Mouse (Mus musculus) G1E (cell line): Measurements from ENCODE around the gene Map3k3. TPM values are rescaled to one million over a fixed set of nuclear protein-coding genes. Genes with fewer than 3 reads are reported as not detected.

ENCODE experiments used
- ATAC-seq: 2 replicates; pipeline ENCODE4 v1.8.0; 2016; ENCODE audit warnings: mild to moderate bottlenecking; ENCODE audit not compliant: insufficient number of reproducible peaks, poor library complexity, low FRiP score, severe bottlenecking; ENCODE audit errors: extremely low read depth
- DNase-seq: peaks from one replicate; pipeline ENCODE4 v3.0.0; 2012; ENCODE audit warnings: low spot score
- H3K27me3 ChIP-seq: 2 replicates; pipeline ENCODE4 v1.6.1; 2012; ENCODE audit warnings: mild to moderate bottlenecking, low read length, inconsistent platforms; ENCODE audit not compliant: insufficient read depth
- H3K36me3 ChIP-seq: replicated peaks from 2 replicates; pipeline ENCODE3; 2012; ENCODE audit warnings: mild to moderate bottlenecking, inconsistent platforms
- H3K4me1 ChIP-seq: 2 replicates; pipeline ENCODE4 v1.6.1; 2012; ENCODE audit warnings: low read depth, low read length, inconsistent platforms, mixed read lengths; ENCODE audit not compliant: insufficient read depth
- H3K4me3 ChIP-seq: 2 replicates; pipeline ENCODE4 v1.5.1; 2012; ENCODE audit warnings: low read depth, mild to moderate bottlenecking, inconsistent platforms, low read length, moderate library complexity, mixed read lengths
- H3K9me3 ChIP-seq: replicated peaks from 2 replicates; pipeline ENCODE4 v1.6.1; 2012; ENCODE audit warnings: inconsistent platforms
- CTCF ChIP-seq: IDR thresholded peaks from 2 replicates; pipeline ENCODE4 v1.5.1; 2012; ENCODE audit warnings: low read depth, low read length, inconsistent platforms, mixed read lengths
- GATA1 ChIP-seq: IDR thresholded peaks from 2 replicates; pipeline ENCODE4 v1.6.1; 2012; ENCODE audit warnings: borderline replicate concordance, low read length, inconsistent platforms, mixed read lengths
- GATA2 ChIP-seq: IDR thresholded peaks from 2 replicates; pipeline ENCODE4 v1.6.1; 2012; ENCODE audit warnings: low read depth, low read length, inconsistent platforms, borderline replicate concordance
- POLR2AphosphoS5 ChIP-seq: IDR thresholded peaks from 2 replicates; pipeline ENCODE4 v1.6.1; 2012; ENCODE audit warnings: low read depth, low read length, inconsistent platforms; ENCODE audit not compliant: insufficient replicate concordance
- TAL1 ChIP-seq: conservative IDR thresholded peaks from 2 replicates; pipeline ENCODE4 v1.6.1; 2012; ENCODE audit warnings: low read depth, low read length, inconsistent platforms, mixed read lengths
- polyA plus RNA-seq: library from polyadenylated mRNA; stranded (reverse); fragments of >175 nt; gene quantifications from 2 replicates; pipeline ENCODE4 v1.2.3, GENCODE M21; 2012
- total RNA-seq, 2 experiments: library from RNA; stranded (forward) in 1 of 2; stranded (reverse) in 1 of 2; fragments of 200-1000 nt in 1 of 2; fragments of >200 nt in 1 of 2; fragmentation: Nextera tagmentation in 1 of 2; gene quantifications; 2 replicates each; pipeline ENCODE4 v1.2.3; 2014 to 2017

Map3k3 gene
- total and polyA plus RNA-seq, 3 experiments: 4.5 to 30.0 (median 29.5) TPM

- peaks cover 88% of the 10 kb centered on the region for H3K36me3 ChIP-seq
- no peaks in the 10 kb centered on the region for H3K27me3 ChIP-seq
- ATAC-seq (peak; percentile 67), DNase-seq (peak; percentile 29)
- H3K4me3 ChIP-seq: no peak overlapping the region; the same call in 1 of the 2 replicates
- H3K4me1 ChIP-seq: peaks cover 37% of the 10 kb centered on the region
- H3K9me3 ChIP-seq: no peaks in the 10 kb centered on the region
- TF ChIP-seq POLR2AphosphoS5: no peak
- peak; percentile 54 for TF ChIP-seq TAL1
- no peak for TF ChIP-seq CTCF
- no peak for TF ChIP-seq GATA2
- TF ChIP-seq GATA1: no peak
These were observed 117.1 kb downstream of the Map3k3 start for GRCm38 (mm10) chr11:106201337-106202122.

GRCm38 (mm10) chr11:106202123-106202465, 117.7 kb downstream of the Map3k3 start, which contains the start of gene Strada:
Strada (minus strand) TSS chr11:106202168.
- Histone ChIP-seq H3K27me3 (no peaks in the 10 kb centered on the region), H3K9me3 (no peaks in the 10 kb centered on the region), H3K4me1 (peaks cover 37% of the 10 kb centered on the region), H3K36me3 (peaks cover 88% of the 10 kb centered on the region), H3K4me3 (no peak within 1 kb of the TSS; the same call in 1 of the 2 replicates)
- TF ChIP-seq CTCF (no peak), TAL1 (no peak), GATA2 (no peak), POLR2AphosphoS5 (no peak), GATA1 (no peak)
- no peak for ATAC-seq
- no peak for DNase-seq

Other genes starting within 250 kb of the Map3k3 start
- gene Cyb561, start 131.3 kb upstream of the Map3k3 start, total RNA-seq (2014; fragmentation: Nextera tagmentation): not detected in 2 replicates
- 0.33 and 0.70 TPM in 2 replicates for gene Cyb561, start 131.3 kb upstream of the Map3k3 start, total RNA-seq (2017)
- not detected in 2 replicates for gene Cyb561, start 131.3 kb upstream of the Map3k3 start, polyA plus RNA-seq
- not detected in 2 replicates for gene Ace, start 116.7 kb upstream of the Map3k3 start, total RNA-seq (2014; fragmentation: Nextera tagmentation)
- gene Ace, start 116.7 kb upstream of the Map3k3 start, total RNA-seq (2017): not detected in 2 replicates
- gene Ace, start 116.7 kb upstream of the Map3k3 start, polyA plus RNA-seq: not detected in 2 replicates
- gene Ace3, start 89.9 kb upstream of the Map3k3 start, total RNA-seq (2014; fragmentation: Nextera tagmentation): not detected in 2 replicates
- not detected in 2 replicates for gene Ace3, start 89.9 kb upstream of the Map3k3 start, total RNA-seq (2017)
- not detected in 2 replicates for gene Ace3, start 89.9 kb upstream of the Map3k3 start, polyA plus RNA-seq
- not detected in 2 replicates for gene Kcnh6, start 76.5 kb upstream of the Map3k3 start, total RNA-seq (2014; fragmentation: Nextera tagmentation)
- gene Kcnh6, start 76.5 kb upstream of the Map3k3 start, total RNA-seq (2017): not detected in 2 replicates
- gene Kcnh6, start 76.5 kb upstream of the Map3k3 start, polyA plus RNA-seq: not detected in 2 replicates
- 70.7 and 84.6 TPM in 2 replicates for gene Dcaf7, start 47.7 kb upstream of the Map3k3 start, total RNA-seq (2014; fragmentation: Nextera tagmentation)
- 70.0 and 74.3 TPM in 2 replicates for gene Dcaf7, start 47.7 kb upstream of the Map3k3 start, total RNA-seq (2017)
- 40.4 and 59.3 TPM in 2 replicates for gene Dcaf7, start 47.7 kb upstream of the Map3k3 start, polyA plus RNA-seq
- 14.6 and 20.3 TPM in 2 replicates for gene Taco1, start 18.6 kb upstream of the Map3k3 start, total RNA-seq (2014; fragmentation: Nextera tagmentation)
- 20.4 and 21.4 TPM in 2 replicates for gene Taco1, start 18.6 kb upstream of the Map3k3 start, total RNA-seq (2017)
- gene Taco1, start 18.6 kb upstream of the Map3k3 start, polyA plus RNA-seq: 18.6 and 19.2 TPM in 2 replicates
- gene Gm10840, start 76.2 kb downstream of the Map3k3 start, total RNA-seq (2014; fragmentation: Nextera tagmentation): not detected in 2 replicates
- gene Gm10840, start 76.2 kb downstream of the Map3k3 start, total RNA-seq (2017): not detected in 2 replicates
- not detected in 2 replicates for gene Gm10840, start 76.2 kb downstream of the Map3k3 start, polyA plus RNA-seq
- 258 and 309 TPM in 2 replicates for gene Limd2, start 76.2 kb downstream of the Map3k3 start, total RNA-seq (2014; fragmentation: Nextera tagmentation)
- gene Limd2, start 76.2 kb downstream of the Map3k3 start, total RNA-seq (2017): 77.5 and 94.4 TPM in 2 replicates
- 365 and 413 TPM in 2 replicates for gene Limd2, start 76.2 kb downstream of the Map3k3 start, polyA plus RNA-seq
- 28.9 and 40.2 TPM in 2 replicates for gene Strada, start 117.6 kb downstream of the Map3k3 start, total RNA-seq (2014; fragmentation: Nextera tagmentation)
- gene Strada, start 117.6 kb downstream of the Map3k3 start, total RNA-seq (2017): 19.5 and 21.1 TPM in 2 replicates
- 32.3 and 36.2 TPM in 2 replicates for gene Strada, start 117.6 kb downstream of the Map3k3 start, polyA plus RNA-seq
- gene Ccdc47, start 131.7 kb downstream of the Map3k3 start, total RNA-seq (2014; fragmentation: Nextera tagmentation): 78.5 and 92.2 TPM in 2 replicates
- 90.1 and 129 TPM in 2 replicates for gene Ccdc47, start 131.7 kb downstream of the Map3k3 start, total RNA-seq (2017)
- 3.8 and 3.9 TPM in 2 replicates for gene Ccdc47, start 131.7 kb downstream of the Map3k3 start, polyA plus RNA-seq
- 63.7 and 71.8 TPM in 2 replicates for gene Ddx42, start 132.3 kb downstream of the Map3k3 start, total RNA-seq (2014; fragmentation: Nextera tagmentation)
- 89.0 and 112 TPM in 2 replicates for gene Ddx42, start 132.3 kb downstream of the Map3k3 start, total RNA-seq (2017)
- 28.4 and 50.3 TPM in 2 replicates for gene Ddx42, start 132.3 kb downstream of the Map3k3 start, polyA plus RNA-seq
- 49.0 and 59.8 TPM in 2 replicates for gene Ftsj3, start 171.5 kb downstream of the Map3k3 start, total RNA-seq (2014; fragmentation: Nextera tagmentation)
- 90.6 and 109 TPM in 2 replicates for gene Ftsj3, start 171.5 kb downstream of the Map3k3 start, total RNA-seq (2017)
- 11.5 and 21.6 TPM in 2 replicates for gene Ftsj3, start 171.5 kb downstream of the Map3k3 start, polyA plus RNA-seq
- 44.0 and 50.7 TPM in 2 replicates for gene Psmc5, start 171.5 kb downstream of the Map3k3 start, total RNA-seq (2014; fragmentation: Nextera tagmentation)
- 90.7 and 96.0 TPM in 2 replicates for gene Psmc5, start 171.5 kb downstream of the Map3k3 start, total RNA-seq (2017)
- gene Psmc5, start 171.5 kb downstream of the Map3k3 start, polyA plus RNA-seq: 38.4 and 64.1 TPM in 2 replicates
- 94.1 and 113 TPM in 2 replicates for gene Smarcd2, start 188.4 kb downstream of the Map3k3 start, total RNA-seq (2014; fragmentation: Nextera tagmentation)
- 139 and 149 TPM in 2 replicates for gene Smarcd2, start 188.4 kb downstream of the Map3k3 start, total RNA-seq (2017)
- gene Smarcd2, start 188.4 kb downstream of the Map3k3 start, polyA plus RNA-seq: 138 and 154 TPM in 2 replicates
- gene Tcam1, start 192.1 kb downstream of the Map3k3 start, total RNA-seq (2014; fragmentation: Nextera tagmentation): not detected in 2 replicates
- gene Tcam1, start 192.1 kb downstream of the Map3k3 start, total RNA-seq (2017): 0.12 TPM in 1 of 2 replicates, not detected in the other
- 0.01 TPM in 1 of 2 replicates, not detected in the other for gene Tcam1, start 192.1 kb downstream of the Map3k3 start, polyA plus RNA-seq
- gene Gh, start 217.3 kb downstream of the Map3k3 start, total RNA-seq (2014; fragmentation: Nextera tagmentation): not detected in 2 replicates
- gene Gh, start 217.3 kb downstream of the Map3k3 start, total RNA-seq (2017): not detected in 2 replicates
- not detected in 2 replicates for gene Gh, start 217.3 kb downstream of the Map3k3 start, polyA plus RNA-seq
- gene Cd79b, start 230.1 kb downstream of the Map3k3 start, total RNA-seq (2014; fragmentation: Nextera tagmentation): not detected in 2 replicates
- not detected in 2 replicates for gene Cd79b, start 230.1 kb downstream of the Map3k3 start, total RNA-seq (2017)
- 0.03 TPM in 1 of 2 replicates, not detected in the other for gene Cd79b, start 230.1 kb downstream of the Map3k3 start, polyA plus RNA-seq